Mouse (Mus musculus) urinary bladder, postnatal 4 days (tissue): ENCODE measurements around the gene Dlg3.

ENCODE experiments used
- DNase-seq, 2 experiments: peaks; one replicate each; pipeline ENCODE4 v3.0.0; 2021 to 2022; ENCODE audit warnings: low spot score in 2 of 2

Gene Dlg3

DNA sequence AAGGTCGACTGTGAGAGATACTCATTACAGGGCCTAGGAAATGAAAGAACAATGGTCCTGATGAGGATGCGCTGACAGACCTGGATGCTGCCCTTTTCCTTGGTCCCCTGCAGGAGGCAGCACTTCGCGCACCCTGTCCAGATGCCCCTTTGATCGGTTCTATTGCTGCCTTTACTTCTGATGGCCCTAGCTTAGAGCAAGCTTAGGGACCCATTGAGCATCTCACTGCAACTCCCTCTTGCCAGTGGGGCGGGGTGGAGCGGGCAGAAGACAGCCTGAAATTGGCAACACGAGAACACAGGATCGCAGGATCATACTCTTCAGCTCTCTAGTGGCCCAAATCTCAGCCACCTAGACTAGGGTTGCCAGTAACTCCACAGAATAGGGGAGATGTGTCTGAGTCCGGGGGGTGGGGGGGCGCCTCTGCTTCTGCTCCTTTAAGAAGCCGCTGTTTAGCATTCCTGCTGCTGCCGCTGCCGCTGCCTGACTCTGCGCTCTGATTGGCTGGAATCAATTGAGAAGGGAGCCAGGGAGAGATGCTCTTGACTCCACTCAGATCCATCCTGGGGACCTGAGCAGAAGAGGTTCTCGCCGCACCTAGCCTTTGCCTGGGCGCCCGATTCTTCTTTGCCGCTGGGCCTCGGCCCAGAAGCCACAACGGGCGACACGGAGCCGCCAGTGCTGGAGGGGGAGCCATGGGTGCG lies at the start of gene Dlg3:
TSS of gene Dlg3 (plus strand) at position 542 of the 704 bp plus-strand sequence.
- DNase-seq, result peak in 1 of 2 experiments; percentile 17

DNA sequence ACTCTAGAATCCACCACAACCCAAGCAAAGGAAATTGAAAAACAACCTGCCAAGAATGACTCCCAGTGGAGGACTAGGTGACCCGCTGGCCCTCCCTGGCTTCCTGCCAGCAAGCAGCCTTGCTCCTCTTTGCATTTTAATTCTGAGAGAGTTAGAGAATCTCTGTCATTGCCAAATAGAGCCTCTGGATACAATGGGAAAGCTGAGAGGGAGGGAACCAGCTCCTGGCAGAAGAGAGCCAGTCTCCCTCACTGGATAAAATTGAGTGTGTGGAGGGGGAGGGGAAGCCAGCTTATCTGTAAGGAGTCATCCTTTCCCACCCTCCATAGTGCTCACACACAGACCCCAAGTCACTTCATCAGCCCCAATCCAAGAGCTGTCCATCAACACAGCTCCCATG lies 38.6 kb upstream of the Dlg3 start:
- DNase-seq, result no peak

DNA sequence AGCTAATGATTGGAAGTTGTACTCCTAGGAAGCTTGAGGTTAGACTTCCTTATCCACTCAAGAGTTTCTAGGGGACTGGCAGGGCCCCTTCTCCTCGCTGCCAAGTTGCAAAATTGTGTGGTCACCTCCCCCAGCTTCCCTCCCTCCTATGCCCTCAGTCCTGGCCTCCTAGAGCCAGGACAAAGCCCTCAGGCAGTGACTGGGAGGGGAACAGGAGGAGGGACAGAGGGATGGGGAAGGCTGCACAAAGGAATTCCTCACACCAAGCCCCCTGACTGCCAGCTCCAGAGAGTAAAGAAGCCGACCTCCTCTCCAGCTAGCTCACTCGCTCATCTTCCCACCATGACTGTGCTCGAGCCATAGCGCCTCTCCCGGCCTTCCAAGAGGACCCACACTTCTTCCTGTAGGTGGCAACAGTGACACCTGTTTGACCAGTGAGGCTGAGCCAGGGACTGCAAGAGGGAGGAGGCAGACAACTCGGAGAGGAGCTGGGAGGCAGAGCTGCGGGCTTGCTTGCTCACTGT lies 37.8 kb upstream of the Dlg3 start, which contains the start of gene Gdpd2:
TSS of gene Gdpd2 (plus strand) at position 209 of the 524 bp plus-strand sequence.
- DNase-seq, result peak in 1 of 2 experiments; percentile 19

DNA sequence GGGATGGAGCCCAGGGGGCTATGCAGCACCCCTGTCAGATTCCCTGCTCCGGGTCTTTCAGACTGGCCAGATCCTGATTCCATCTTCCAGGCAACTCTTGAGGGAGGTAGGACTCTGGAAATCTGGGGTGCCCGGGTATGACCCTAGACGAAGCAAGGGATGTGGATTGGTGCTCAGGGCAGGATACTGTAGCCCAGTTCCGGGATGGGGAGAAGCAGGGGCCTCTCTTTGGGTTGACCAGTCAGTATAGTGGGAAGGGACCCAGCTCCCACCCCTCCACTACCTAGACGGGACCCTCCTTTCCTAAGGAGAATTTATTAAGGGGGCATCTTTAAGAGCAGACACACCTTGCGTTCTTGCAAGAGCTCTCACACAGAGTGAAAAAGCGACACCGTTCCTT lies 37.3 kb upstream of the Dlg3 start:
- DNase-seq, result no peak

DNA sequence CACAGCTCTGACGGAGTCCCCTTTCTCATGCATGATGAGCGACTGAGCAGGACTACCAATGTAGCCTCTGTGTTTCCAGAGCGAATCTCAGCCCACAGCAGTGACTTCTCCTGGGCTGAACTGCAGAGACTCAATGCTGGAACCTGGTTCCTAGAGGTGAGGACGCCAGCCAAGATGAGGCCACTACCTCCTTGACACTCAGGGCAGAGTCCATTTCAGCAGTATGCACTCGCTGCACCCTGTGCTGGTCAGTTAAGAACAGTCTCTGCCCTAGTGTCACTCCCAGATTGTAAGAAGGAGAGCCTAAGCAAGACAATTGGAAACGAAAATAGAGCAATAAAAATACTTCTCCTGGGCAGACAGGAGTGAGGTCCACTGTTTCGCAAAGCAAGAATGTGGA lies 33.2 kb upstream of the Dlg3 start:
- DNase-seq, result no peak

DNA sequence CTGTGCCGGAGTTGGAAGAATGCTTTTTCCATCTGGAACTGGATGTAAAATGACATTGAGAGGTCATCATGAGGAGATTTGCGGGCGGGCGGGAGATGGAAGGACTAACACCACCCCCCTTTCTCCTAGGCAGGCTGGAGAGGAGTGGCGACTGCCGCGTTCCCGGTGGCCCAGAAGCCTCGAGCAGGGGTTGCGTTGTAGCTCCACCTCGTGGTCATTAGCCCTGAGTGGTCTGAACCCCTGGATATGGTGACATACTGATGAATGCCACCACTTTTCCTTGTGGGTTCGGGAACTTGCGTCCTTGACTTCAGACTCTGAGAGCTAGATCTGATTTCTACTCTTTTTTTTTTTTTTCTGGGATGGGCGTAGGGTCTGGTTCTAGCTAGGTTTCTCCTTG lies 28.6 kb upstream of the Dlg3 start:
- DNase-seq, result peak; percentile 18 to 72

DNA sequence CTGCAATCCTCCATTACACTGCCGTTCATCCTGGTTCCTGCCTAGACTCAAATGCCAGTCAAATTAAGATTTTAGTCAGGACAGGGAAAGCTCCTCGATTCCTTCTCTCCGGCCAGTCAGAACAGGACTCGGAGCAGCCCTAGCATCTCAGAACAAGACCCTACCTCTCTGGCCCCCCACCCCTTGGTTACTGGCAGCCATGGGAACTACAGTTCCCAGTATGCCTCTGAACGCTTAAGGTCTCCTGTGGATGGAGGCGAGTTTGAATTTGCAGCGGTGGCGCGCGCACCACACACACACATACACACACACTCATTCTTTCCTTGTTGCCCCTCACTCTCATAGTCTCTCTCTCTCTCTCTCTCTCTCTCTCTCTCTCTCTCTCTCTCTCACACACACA lies 28.1 kb upstream of the Dlg3 start:
- DNase-seq, result no peak

DNA sequence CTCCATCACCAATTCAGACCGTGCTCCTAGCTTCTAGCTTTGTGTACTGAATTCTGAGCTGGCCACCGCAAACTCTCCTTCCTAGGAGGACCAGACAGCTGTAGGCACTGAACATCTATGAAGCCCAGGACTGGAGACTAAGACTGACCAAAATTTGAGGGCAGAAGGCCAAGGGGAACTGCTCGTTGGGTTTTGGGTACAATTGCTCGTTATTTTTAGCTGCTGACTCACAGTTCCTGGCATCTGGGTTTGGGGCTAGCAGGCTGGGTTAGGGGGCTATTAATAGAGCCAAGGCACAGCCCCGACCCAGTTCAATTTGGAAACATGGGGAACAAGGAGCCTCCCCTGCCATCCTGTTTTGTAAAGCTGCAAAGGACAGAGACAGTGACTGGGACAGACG lies 26.7 kb upstream of the Dlg3 start:
- no peak for DNase-seq

DNA sequence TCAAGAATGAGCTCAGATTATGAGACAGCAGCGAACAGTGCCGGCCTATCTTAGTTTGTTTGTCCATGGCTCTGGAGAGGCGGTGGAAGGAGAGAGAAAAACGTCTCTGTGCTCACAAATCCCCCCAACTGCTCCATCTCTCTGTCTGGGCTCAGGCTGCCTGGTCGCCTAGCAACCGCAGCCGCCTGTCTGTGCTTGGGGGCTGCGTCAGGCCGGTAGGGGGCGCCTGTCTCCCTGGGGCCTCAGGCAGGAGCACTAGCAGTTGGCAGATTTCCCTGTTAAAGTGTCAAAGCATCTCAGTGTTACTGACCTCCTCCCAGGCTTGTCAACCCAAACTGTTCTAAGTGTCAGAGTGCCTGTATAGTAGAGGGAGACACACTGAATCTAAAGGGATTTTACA lies 25.6 kb upstream of the Dlg3 start:
- peak in 1 of 2 experiments; percentile 26 for DNase-seq

DNA sequence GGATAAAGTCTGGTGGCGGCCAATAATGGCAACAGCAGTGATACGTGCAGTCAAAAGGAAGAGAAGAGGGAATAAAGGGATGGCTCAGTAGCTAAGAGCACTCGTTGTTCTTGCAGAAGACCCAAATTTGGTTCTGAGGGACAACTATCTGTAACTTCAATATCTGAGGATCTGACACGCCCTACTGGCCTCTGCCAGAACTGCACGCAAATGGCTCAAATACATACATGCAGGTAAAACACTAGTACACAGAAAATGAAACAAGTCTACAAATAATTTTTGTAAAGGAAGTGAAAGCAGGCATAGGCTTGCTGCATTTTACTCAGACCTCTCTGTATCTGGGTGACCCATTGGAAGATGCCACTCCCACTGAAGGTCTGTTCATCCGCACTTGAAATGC lies 1.7 kb upstream of the Dlg3 start:
- DNase-seq, result no peak

DNA sequence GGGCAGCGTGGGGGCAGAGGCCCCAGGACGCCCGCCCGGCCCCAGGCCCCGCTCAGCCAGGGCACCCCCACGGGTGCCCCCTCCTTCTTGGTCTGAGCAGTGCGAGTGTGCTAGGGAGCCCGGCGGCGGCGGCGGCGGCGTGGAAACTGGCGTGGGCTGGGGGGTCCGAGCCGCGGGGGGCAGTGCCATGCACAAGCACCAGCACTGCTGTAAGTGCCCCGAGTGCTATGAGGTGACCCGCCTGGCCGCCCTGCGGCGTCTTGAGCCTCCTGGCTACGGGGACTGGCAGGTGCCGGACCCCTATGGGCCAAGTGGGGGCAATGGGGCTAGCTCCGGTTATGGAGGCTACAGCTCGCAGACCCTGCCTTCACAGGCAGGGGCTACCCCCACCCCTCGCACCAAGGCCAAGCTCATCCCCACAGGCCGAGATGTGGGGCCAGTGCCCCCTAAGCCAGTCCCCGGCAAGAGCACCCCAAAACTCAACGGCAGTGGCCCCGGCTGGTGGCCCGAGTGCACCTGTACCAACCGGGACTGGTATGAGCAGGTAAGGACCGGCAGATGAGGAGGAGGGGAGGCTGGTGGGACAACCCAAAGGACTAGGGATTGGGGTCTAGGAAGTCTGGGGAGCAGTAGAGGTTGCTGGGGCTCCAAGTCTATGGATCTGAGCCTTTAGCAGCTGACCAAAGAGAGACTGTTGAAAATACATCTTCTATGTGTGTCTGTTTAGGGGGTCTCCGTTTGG lies 534 bp downstream of the Dlg3 start:
- DNase-seq, result no peak

DNA sequence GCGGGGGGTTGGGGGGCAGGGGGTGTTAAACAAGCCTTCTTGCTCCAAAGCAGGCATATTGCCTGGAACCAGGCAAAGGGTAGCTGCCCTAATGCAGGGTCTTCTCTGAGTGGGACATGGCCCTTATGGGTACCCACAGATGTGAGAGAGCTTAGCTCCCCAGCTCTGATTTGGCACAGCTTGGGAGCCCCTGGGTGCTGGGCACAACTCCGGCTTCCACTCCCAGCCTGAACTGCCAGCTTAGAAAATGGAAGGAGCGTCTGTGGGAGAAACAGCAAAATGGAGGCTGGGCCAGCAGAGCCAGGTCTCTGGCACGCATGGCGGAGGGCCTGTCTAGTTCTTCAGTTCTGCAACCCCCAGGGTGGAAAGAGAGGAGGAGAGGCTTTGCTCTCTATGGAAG lies 1.8 kb downstream of the Dlg3 start:
- no peak for DNase-seq

DNA sequence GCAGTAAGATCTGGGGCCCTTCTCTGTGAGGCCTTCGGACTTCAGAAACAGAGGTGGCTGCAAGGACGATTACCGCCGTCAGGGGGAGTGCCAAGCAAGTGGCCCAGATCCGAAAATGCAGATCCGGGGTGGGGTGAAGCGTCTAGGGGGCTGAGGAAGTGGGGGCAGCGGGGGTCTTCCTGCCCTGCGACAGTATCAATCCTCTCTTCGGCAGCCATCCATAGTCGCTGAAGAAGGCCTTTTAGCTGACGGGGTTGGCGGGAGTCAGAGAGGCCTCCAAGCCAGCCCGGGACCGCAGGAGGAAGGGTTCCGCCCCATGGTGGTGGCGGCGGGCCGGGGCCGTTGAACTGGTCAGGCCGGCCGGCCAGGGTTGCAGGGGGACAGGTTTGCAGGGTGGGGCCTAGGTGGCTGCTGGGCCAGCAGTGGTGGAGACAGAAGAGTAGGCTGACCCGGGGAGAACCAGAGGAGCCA lies 6.9 kb downstream of the Dlg3 start:
- DNase-seq, result peak; percentile 57 to 74

DNA sequence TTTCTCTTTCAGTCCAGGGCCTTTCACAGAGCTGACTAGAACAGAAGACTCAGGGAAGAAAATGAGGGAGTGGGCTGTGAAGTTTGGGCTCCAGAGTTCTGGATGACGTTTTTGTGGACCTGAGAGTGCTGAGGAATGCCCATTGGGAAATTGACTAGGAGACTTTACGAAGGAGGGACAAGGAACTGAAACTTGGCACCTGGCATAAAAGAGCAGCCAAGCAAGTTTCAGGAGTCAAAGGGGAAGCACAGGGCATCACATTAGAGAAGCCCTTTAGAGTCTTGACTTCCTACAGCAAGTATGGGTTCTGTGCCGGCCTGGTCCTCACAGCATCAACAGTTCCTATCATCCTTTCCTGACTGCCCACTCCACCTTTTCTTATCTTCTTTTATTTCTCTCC lies 7.9 kb downstream of the Dlg3 start:
- no peak for DNase-seq

DNA sequence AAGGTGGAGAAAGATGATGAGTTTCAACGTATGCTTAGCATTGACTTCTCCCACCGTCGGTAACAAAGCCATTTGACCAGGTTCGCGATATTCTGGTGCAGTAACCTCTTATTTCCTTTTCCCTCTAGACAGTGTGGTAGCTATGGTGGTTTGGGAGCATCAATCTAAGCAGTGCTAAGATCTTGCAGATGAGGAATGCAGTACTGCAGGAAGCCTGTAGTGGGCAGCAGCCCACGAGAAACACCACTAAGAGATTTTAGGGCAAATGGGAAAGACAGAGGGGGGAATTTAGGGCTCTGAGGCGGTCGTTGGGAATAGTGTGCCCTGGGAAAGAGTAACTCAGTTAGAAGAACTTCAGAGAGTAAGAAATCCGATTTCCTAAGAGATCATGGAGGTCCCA lies 9.0 kb downstream of the Dlg3 start:
- peak in 1 of 2 experiments; percentile 21 for DNase-seq

DNA sequence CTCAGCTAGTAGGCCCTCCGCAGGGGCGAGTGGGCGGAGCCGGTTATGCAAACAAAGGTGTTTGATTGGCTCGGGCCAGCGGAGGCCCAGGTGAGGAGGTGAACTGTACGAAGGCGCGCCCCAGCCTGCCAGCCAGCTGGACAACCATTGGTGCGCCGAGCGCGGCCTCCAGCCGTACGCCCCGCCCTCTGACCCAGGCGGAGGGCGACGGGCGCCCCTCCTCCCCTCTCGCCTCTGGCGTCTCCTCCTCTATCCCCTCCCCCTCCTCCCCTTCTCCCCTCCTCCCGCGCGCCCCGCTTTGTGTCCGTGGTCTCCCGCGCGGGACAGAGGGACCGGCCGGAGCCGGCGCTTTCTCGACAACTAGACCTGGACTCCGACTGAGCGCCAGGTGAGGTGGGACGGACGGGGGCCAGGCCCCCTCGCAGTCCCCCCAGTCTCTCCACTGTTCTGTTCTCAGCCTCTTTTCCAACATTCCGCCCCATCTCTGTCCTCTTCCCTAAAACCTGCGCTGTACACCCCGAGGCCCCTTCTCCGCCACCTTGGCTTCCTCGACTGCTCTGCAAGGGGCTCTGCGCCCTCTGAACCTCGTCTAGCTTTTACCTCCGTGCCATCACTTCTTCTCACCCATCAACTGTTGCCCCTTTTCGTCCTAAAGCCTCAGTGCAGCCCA lies 9.6 kb downstream of the Dlg3 start:
- DNase-seq, result peak; percentile 64 to 74

DNA sequence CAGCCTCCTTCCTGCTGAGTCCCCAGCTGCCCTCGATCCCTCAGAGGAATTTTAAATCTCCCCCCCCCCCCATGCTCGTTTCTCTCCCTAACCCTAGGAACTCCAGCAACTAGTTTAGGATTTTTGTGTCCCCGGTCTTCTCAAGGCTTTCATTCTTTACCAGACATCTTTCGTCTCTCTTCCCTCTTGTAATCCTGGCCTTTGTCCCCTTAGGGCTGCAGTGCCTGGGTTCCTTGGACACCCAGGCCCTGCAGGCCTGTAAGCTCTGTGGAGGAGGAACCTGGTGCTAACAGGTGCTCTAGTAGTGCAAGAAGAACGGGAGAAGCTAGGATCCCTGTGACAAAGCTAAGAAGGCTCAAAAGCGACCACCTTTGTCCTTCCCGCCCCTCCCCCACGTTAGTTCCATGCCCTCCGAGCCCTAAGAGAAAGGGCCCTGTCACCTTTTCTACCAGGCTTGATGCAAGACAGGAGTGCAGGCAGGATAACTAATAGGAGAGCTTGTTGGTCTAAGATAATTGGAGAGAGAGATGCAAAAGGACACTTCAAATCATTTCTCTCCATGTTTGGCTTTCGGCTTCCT lies 10.2 kb downstream of the Dlg3 start:
- no peak for DNase-seq

DNA sequence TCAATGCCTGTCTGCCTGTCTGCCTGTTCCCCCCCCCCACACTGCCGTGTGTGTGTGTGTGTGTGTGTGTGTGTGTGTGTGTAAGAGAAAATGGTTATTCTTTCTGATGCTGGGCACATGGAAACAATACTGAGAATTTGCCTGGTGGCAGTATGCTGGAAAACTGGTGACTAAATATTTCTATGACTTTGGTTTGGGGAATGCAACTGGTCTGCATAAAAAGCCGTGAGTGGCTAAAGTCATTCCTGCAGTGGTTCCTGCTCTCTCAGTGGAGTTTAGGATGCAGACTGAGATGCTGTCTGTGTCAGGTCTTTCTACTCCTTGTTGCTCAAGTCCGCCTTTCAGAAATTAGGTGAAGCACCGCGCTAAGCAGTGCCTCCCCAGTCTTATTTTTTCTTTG lies 10.9 kb downstream of the Dlg3 start:
- no peak for DNase-seq

DNA sequence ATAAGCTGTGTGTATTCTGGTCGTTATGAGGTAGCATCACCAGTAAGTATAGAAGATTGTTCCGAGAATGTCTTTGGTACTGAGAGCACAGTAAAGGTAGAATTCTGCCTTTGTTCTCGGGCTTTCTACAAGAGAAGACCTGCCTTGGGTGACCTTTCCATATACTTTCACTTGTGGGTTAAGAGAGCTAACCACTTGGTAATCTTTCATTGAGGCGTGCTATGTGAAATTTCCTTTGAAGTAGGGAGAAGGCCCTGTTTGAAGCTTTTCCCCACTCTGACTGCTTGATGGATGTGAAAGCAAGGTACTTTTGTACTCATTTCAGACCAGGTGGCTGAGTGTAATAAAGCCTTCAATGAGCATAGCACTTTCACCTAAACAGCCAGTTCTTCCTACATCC lies 21.8 kb downstream of the Dlg3 start:
- no peak for DNase-seq

DNA sequence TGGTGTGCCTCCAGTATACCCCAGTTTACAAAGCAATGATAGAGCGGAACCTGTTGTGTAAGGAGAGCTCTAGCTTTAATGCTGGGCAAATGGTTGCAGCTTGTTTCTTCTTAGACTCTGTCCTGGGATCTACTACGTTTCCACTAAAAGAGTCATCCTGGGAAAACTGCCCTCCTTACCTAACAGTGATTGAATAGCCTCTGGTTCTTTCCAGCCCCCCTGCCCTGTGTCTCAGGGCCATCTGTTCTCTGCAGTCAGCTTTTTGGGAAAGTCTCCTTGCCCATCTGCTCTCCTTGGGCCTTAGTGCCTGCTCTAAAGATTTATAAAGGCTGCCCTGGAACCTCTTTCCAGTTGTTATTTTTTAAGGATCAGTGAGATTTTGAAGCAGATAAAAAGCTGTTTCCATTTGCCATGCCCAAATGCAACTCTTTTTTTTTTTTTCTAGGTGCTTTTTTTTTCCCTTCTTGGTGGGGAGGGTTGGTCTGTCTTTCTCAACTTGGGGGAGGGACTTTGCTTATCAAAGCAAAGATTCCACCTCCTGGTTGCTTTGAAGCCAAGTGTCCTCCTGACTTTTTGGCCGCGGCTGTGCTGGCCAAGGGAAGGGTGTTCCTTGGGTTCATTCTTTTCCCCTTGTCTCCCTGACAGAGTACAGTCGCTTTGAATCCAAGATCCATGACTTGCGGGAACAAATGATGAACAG lies 28.7 kb downstream of the Dlg3 start:
- DNase-seq, result no peak

DNA sequence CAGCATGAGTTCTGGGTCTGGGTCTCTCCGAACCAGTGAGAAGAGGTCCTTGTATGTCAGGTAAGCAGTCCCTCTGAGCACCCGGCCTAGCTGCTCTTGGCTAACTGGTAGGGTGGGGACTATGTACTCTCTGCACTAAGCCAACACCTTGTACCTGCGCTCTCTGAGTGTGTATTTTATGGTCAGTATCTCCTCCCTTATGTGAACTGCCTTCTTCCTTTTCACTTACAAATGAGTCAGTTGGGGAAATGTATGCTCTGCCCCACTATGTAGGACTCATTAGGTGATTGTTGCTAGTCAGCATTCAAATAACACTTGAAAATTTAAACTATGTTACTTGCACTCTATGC lies 29.2 kb downstream of the Dlg3 start:
- no peak for DNase-seq

DNA sequence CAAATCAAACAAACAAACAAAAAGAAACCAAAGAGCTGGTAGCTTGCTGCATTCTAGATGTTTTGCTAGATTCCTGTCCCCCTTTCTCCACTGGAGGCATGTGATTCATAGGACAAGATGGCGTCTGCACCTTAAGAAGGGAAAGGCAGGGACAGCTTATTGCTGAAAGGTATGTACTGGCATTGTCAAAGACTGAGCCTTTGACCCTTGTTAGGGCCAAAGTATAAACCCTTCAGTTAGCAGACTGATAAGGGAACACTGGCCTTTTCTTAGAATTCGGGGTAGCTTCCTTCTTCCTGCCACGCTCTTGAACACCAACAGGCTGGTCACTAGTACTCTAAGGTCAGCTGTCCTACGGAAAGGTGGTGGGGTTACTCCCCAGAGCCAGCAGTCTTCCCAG lies 29.8 kb downstream of the Dlg3 start:
- DNase-seq, result no peak
